Mouse (Mus musculus): ENCODE measurements around the gene Tsga10.

DNA sequence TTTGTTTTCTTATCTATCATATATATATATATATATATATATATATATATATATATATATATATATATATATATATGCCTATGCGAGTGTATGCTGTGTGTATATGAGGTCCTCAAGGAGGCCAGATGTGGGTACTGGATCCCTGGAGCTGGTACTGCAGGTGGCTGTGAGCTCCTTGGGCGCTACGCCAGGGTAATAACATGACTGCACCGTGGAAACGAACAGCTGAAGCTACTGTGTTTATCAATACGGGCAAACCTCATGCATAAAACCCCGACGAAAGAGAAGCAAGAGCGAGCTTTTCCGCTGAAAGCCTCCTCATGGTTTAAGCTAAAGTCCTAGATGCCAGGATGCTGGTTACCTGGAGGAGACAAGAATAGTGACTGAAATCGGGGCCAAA is 124.1 kb downstream of the Tsga10 start:
- TF ChIP-seq CTCF (IDR thresholded peaks at IDR 0.05) (no peak), EP300 (IDR thresholded peaks at IDR 0.05) (no peak)

All from lung, postnatal 0 days (tissue).